Mouse (Mus musculus): ENCODE results near the gene Gm5861.
"Not testable (repeated sequence)": the region's sequence is repeated elsewhere in the genome, so short reads cannot be mapped to it uniquely, and the experiment has no call there.

Gene Gm5861

GRCm38 (mm10) chr5:11182772-11183171 is at the start of gene Gm5861:
Gm5861 (plus strand) TSS chr5:11183072.
- DNase-seq (ENCODE audit: low read depth in 1 of 2, low spot score in 2 of 2): not testable (repeated sequence)

GRCm38 (mm10) chr5:11138031-11138430 is 44.8 kb upstream of the Gm5861 start:
- not testable (repeated sequence) for DNase-seq (ENCODE audit: low read depth in 1 of 2, low spot score in 2 of 2)
